Mouse (Mus musculus): ENCODE measurements around the gene Shcbp1.
"Not testable (repeated sequence)": the region's sequence is repeated elsewhere in the genome, so short reads cannot be mapped to it uniquely, and the experiment has no call there.

Gene Shcbp1

DNA sequence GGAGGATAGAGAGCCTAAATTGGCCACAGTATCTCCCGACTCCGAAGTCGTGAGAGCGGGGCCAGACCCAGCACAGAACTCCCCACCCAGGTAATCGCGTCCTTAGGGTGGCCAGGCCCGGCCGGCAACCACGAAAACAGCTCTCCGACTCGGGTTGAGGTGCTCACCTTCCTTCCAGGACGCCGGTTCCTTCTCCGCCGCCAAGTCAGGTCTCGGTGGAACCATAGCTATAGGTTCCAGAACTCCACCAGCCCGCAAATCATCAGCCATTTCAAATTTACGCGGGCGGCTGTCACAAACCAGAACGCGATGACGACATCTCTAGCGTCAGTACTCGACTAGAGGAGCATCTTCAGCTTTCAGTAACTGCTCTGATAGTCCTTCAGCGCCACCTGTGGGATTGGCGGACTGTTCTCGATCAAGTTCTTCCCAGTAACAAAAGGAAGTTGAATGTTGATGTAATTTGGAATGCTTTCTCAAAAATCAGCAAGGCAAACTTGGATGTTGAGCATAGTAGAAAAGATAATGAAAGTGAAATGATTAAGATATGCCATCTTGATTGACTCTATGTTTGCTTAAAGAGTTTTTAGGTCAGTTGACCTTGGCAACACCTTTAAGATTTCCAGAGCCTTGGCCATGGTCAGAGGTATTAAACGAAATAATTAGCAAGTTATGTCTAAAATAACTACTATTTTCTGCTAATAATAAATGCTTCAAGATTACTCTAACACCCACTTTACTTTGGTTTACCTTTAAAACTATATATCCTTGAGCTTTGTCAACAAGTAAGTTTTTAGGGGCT is at the start of gene Shcbp1:
TSS of gene Shcbp1 (minus strand) at position 314 of the 802 bp plus-strand sequence.
- DNase-seq (ENCODE audit: low spot score) = peak; percentile 88

GRCm38 (mm10) chr8:4808831-4809230 is 29.5 kb upstream of the Shcbp1 start:
- no peak for DNase-seq (ENCODE audit: low spot score)

GRCm38 (mm10) chr8:4800524-4801122 is 21.3 kb upstream of the Shcbp1 start:
- DNase-seq (ENCODE audit: low spot score) = no peak

GRCm38 (mm10) chr8:4778266-4778665 is 1.1 kb downstream of the Shcbp1 start:
- no peak for DNase-seq (ENCODE audit: low spot score)

DNA sequence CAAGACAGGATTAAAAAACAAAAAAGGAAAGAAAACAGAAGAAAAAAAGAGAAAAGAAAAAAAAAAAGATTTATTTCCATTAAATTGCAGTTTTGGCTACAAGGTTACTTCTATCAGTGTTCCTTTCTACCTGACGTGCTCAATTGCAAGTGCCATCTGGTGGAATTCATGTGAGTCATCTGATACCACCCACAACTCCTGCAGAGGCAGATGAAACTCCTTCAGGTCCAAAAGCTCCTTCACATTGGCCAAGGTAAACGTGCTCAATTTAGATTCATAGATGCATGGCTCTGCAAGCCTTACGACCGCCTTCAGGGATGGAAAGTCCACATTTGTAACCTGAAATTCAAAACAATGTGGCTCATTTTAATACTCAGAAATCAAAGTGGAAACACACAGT is 14.6 kb downstream of the Shcbp1 start:
- no peak for DNase-seq (ENCODE audit: low spot score)

- DNase-seq (ENCODE audit: low spot score) = no peak
These were observed 26.3 kb downstream of the Shcbp1 start for GRCm38 (mm10) chr8:4753048-4753447.

DNA sequence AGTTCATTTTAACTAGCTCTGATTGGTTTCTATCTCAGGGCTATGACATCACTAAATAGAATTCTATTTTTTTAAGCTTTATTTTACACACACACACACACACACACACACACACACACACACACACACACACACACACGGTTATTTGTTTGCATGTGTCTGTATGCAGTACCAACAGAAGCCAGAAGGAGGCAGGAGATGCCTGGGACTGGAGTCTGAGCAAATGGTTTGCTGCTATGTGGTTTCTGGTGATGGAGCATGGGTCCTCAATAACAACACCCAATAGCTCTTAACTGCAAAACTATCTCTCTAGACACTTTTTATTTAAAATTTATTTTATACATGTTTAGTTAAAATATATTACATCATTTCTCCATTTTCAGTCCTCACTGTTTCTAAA is 48.4 kb downstream of the Shcbp1 start:
- DNase-seq (ENCODE audit: low spot score) = no peak

GRCm38 (mm10) chr8:4715546-4715945 is 63.8 kb downstream of the Shcbp1 start:
- no peak for DNase-seq (ENCODE audit: low spot score)

GRCm38 (mm10) chr8:4708346-4708745 is 71.0 kb downstream of the Shcbp1 start:
- DNase-seq (ENCODE audit: low spot score) = not testable (repeated sequence)

- not testable (repeated sequence) for DNase-seq (ENCODE audit: low spot score)
These were observed 71.5 kb downstream of the Shcbp1 start for GRCm38 (mm10) chr8:4707916-4708315.

GRCm38 (mm10) chr8:4691634-4692033 is 87.7 kb downstream of the Shcbp1 start:
- DNase-seq (ENCODE audit: low spot score) = no peak

All from T-cell, adult 2 months (primary cell).